Mouse (Mus musculus) small intestine, adult 2 months (tissue): Measurements from ENCODE around the gene Rfc1. TPM values are rescaled to one million over a fixed set of nuclear protein-coding genes. Genes with fewer than 3 reads are reported as not detected.
A peak's percentile ranks its signal among the peaks of the same experiment; 100 is the strongest.

Experiments used
- H3K27ac ChIP-seq: fragments of 200-500 bp; 2 replicates; pipeline ENCODE4 v1.5.1; 2012; ENCODE audit warnings: low read depth, low read length, control low read depth, inconsistent platforms; ENCODE audit not compliant: insufficient read depth
- H3K27me3 ChIP-seq: fragments of 200-500 bp; 2 replicates; pipeline ENCODE4 v1.6.1; 2012; ENCODE audit warnings: mild to moderate bottlenecking, moderate library complexity, low read length, inconsistent platforms; ENCODE audit not compliant: control insufficient read depth, insufficient read depth
- H3K36me3 ChIP-seq: fragments of 200-500 bp; 2 replicates; pipeline ENCODE4 v1.6.1; 2012; ENCODE audit warnings: mild to moderate bottlenecking, low read length, control low read depth, inconsistent platforms; ENCODE audit not compliant: control insufficient read depth, insufficient read depth
- H3K4me1 ChIP-seq: fragments of 200-500 bp; 2 replicates; pipeline ENCODE4 v1.6.1; 2012; ENCODE audit warnings: low read length, inconsistent platforms, mixed read lengths; ENCODE audit not compliant: control insufficient read depth, insufficient read depth, insufficient read length
- H3K4me3 ChIP-seq: fragments of 200-500 bp; 2 replicates; pipeline ENCODE4 v1.5.1; 2012; ENCODE audit warnings: low read depth, mild to moderate bottlenecking, control low read depth, inconsistent platforms, low read length, moderate library complexity
- CTCF ChIP-seq: fragments of 200-500 bp; IDR thresholded peaks from 2 replicates; pipeline ENCODE4 v1.5.1; 2012; ENCODE audit warnings: low read depth, mild to moderate bottlenecking, control low read depth, inconsistent platforms, low read length, moderate library complexity, mixed read lengths; ENCODE audit not compliant: insufficient replicate concordance, insufficient read length; ENCODE audit errors: extremely low read depth
- POLR2A ChIP-seq: fragments of 200-500 bp; IDR thresholded peaks from 2 replicates; pipeline ENCODE4 v1.6.1; 2012; ENCODE audit warnings: low read depth, mild to moderate bottlenecking, control low read depth, inconsistent platforms, low read length, moderate library complexity
- WGBS: fragments of 180-500 bp; shearing (Covaris S2); methylation state at CpG from one replicate; pipeline ENCODE4 v1.1.7; 2018; 5-methylcytosine and 5-hydroxymethylcytosine counted together
- polyA plus RNA-seq: library from polyadenylated mRNA; depleted of rRNA; stranded (reverse); fragments of >200 nt; gene quantifications from 2 replicates; pipeline ENCODE4 v1.2.3, GENCODE M21; 2012

Gene Rfc1
- polyA plus RNA-seq, 1 experiment: 4.2 TPM

- WGBS: 35% methylated on average over 3 of the region's 3 CpGs
- TF ChIP-seq POLR2A (no peak), CTCF (no peak)
- H3K4me3 ChIP-seq: no peak overlapping the region
- H3K27me3 ChIP-seq: no peaks in the 10 kb centered on the region
- no peaks in the 10 kb centered on the region for H3K4me1 ChIP-seq
- H3K36me3 ChIP-seq: no peaks in the 10 kb centered on the region
- H3K27ac ChIP-seq: no peak overlapping the region
Measured at GRCm38 (mm10) chr5:65354097-65354496, 18.6 kb upstream of the Rfc1 start.

- Histone ChIP-seq H3K27ac (no peak overlapping the region), H3K4me1 (no peaks in the 10 kb centered on the region), H3K27me3 (no peaks in the 10 kb centered on the region), H3K36me3 (no peaks in the 10 kb centered on the region), H3K4me3 (no peak overlapping the region)
- TF ChIP-seq CTCF (no peak), POLR2A (no peak)
- WGBS: 63% methylated on average over 10 of the region's 10 CpGs
Measured at GRCm38 (mm10) chr5:65350508-65350907, 15.0 kb upstream of the Rfc1 start.

- Histone ChIP-seq H3K36me3 (no peaks in the 10 kb centered on the region), H3K4me1 (no peaks in the 10 kb centered on the region), H3K27ac (no peak within 1 kb of the TSS), H3K27me3 (no peaks in the 10 kb centered on the region), H3K4me3 (peak within 1 kb of the TSS; percentile 58)
- WGBS: 27% methylated on average over 15 of the region's 15 CpGs
- TF ChIP-seq POLR2A: no peak
- no peak for TF ChIP-seq CTCF
Measured at GRCm38 (mm10) chr5:65348168-65348567, 12.7 kb upstream of the Rfc1 start, which contains the start of gene Klb. Gene Klb, plus strand, starts transcription at chr5:65348314.

GRCm38 (mm10) chr5:65340167-65340566 lies 4.7 kb upstream of the Rfc1 start:
- Histone ChIP-seq H3K36me3 (no peaks in the 10 kb centered on the region), H3K27me3 (no peaks in the 10 kb centered on the region), H3K4me1 (no peaks in the 10 kb centered on the region), H3K27ac (no peak overlapping the region), H3K4me3 (no peak overlapping the region)
- TF ChIP-seq CTCF (no peak), POLR2A (no peak)
- WGBS: 23% methylated on average over 4 of the region's 4 CpGs

- 82% methylated on average over 6 of the region's 6 CpGs for WGBS
- H3K4me3 ChIP-seq: no peak overlapping the region
- H3K27me3 ChIP-seq: no peaks in the 10 kb centered on the region
- H3K27ac ChIP-seq: no peak overlapping the region
- TF ChIP-seq CTCF: peak; percentile 35; the same call in 1 of the 2 replicates
- TF ChIP-seq POLR2A: no peak
- H3K36me3 ChIP-seq: no peaks in the 10 kb centered on the region
- no peaks in the 10 kb centered on the region for H3K4me1 ChIP-seq
Measured at GRCm38 (mm10) chr5:65338394-65338793, 2.9 kb upstream of the Rfc1 start.

- no peaks in the 10 kb centered on the region; the same call in 1 of the 2 replicates for H3K36me3 ChIP-seq
- H3K4me3 ChIP-seq: no peak overlapping the region
- H3K4me1 ChIP-seq: no peaks in the 10 kb centered on the region
- no peak overlapping the region for H3K27ac ChIP-seq
- H3K27me3 ChIP-seq: no peaks in the 10 kb centered on the region
- 14% methylated on average over 4 of the region's 4 CpGs for WGBS
- no peak for TF ChIP-seq CTCF
- TF ChIP-seq POLR2A: no peak
Measured at GRCm38 (mm10) chr5:65336075-65336355, 545 bp upstream of the Rfc1 start.

- no peak for TF ChIP-seq POLR2A
- TF ChIP-seq CTCF: no peak
- Histone ChIP-seq H3K4me3 (peak overlapping the region; percentile 95), H3K4me1 (no peaks in the 10 kb centered on the region), H3K27me3 (no peaks in the 10 kb centered on the region), H3K27ac (no peak overlapping the region), H3K36me3 (no peaks in the 10 kb centered on the region; the same call in 1 of the 2 replicates)
- 1% methylated on average over 8 of the region's 8 CpGs for WGBS
Measured at GRCm38 (mm10) chr5:65334788-65335187, 682 bp downstream of the Rfc1 start.

- Histone ChIP-seq H3K27ac (no peak overlapping the region), H3K36me3 (no peaks in the 10 kb centered on the region; the same call in 1 of the 2 replicates), H3K4me1 (no peaks in the 10 kb centered on the region; the same call in 1 of the 2 replicates), H3K27me3 (no peaks in the 10 kb centered on the region), H3K4me3 (no peak overlapping the region)
- WGBS: 70% methylated on average over 3 of the region's 3 CpGs
- TF ChIP-seq CTCF (no peak), POLR2A (no peak)
Measured at GRCm38 (mm10) chr5:65329971-65330370, 5.5 kb downstream of the Rfc1 start.
